Mouse (Mus musculus) CD4-positive helper T cell, adult 2 months (primary cell): ENCODE data around the gene Dpy19l3.

Experiments
- DNase-seq: peaks from one replicate; pipeline ENCODE4 v3.0.0-alpha.2; 2012; ENCODE audit warnings: low read depth, missing footprints, low spot score

Gene Dpy19l3

GRCm38 (mm10) chr7:35750873-35751272 is 3.4 kb downstream of the Dpy19l3 start:
- no peak for DNase-seq

DNA sequence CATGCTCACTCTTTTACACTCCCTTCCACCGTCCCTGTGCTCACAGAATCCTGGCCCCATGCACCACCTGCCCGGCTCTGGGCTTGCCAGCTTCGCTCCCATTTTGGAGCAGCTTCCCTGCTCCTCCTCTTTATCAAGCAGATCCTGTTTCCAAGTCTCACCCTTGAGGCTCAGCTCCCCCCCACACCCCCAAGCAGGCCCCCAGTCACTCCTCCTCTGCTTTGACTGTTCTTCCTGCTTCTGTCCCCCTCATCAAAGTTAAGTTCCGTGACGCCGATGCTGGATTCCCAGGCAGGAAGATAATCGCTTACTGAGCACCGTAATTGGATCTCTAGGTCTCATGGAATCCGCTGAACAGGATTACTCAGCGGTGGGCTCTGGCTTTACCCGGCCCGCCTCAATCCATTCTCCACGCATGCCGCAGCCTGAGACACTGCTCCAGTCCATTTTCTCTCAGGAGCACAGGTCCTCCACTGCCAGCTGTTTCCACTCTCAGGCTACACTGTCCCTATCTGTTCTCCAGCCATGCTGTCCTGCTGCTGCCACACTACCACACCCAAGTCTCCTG is 6.8 kb downstream of the Dpy19l3 start:
- no peak for DNase-seq

DNA sequence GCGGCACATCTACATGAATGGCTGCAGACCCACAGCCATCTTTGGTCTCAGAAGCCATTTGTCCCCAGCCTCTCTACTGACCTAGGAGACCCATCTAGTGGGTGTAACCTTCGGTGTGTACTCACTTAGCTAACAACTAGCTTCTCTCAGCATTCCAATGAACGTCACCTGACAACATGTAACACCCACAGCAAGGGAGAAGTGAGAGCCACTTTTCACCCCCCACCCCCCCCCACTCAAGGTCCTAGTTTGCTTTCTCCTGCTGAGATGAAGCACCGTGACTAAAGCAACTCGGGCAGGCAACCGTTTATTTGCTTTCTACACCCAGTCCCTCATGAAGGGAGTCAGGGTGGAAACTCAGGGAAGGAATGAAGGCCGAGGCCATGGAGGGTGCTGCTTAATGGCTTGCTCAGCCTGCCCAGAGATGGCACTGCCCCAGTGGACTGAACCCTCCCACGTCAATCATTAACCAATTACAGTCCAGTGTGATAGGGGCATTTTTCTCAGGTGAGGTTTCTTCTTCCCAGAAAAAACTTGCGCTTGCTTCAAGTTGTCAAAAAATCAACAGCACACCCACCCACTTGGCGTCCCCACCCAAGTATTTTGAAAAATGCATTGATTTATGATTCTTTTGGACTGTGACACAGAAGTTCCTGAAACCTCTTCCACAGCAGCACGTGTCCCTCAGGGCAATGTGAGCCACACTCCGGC is 7.4 kb downstream of the Dpy19l3 start:
- no peak for DNase-seq

GRCm38 (mm10) chr7:35745281-35745702 is 9.0 kb downstream of the Dpy19l3 start:
- DNase-seq = no peak

DNA sequence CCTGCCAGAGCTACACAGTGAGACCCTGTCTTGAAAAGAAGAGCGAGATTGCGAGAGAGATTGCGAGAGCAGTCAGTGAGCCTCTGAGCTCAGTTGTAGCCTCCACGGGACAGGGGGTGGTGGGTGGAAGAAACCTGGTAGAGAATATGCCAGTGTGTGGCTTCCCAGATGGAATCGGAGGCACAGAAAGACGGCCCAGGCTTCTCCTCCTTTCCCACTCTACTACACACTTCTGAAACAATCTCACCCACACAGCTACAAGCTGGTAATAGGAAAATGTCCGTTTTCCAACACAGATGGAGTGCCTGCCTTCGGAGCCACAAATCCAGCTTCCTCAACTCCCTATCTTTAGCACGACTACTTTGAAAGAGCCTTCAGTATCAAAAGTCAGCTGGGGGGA is 9.5 kb downstream of the Dpy19l3 start:
- DNase-seq = no peak

DNA sequence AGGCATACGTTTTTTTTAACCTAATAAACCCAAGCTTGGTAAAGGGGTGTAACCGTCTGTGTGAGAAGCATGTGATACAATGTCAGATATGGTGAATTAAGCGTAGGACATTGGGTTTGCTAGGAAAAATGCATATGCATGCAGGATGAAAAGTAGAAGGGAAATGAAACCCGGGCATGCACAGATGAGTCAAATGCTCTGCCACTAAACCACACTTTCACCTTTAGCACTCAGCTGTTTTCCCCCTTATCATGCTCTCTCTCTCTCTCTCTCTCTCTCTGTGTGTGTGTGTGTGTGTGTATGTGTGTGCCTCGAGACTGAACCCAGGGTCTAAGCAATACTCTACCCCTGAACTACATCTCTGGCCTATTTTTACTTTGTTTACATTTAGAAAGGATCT is 11.9 kb downstream of the Dpy19l3 start:
- DNase-seq = peak; percentile 39

DNA sequence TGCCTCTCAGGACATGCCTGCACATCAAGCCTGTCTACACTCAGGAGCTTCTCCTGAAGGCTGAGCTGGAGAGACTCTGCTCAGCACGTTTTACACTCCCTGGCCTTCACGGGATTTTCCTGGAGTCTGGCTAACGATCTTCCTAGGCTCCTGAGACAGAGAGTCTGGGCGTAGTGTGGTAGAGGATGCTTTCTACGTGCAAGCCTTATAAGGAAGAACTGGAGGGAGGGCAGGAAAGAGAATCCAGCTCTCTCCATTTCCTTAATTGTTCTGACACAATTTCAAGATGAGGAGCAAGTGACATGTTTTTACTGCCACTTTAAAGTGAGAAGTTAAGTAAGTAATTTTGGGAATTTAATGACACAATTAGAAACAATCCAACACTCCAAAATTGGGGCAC is 12.4 kb downstream of the Dpy19l3 start:
- no peak for DNase-seq

GRCm38 (mm10) chr7:35740489-35741230 is 13.6 kb downstream of the Dpy19l3 start:
- DNase-seq = peak; percentile 48

DNA sequence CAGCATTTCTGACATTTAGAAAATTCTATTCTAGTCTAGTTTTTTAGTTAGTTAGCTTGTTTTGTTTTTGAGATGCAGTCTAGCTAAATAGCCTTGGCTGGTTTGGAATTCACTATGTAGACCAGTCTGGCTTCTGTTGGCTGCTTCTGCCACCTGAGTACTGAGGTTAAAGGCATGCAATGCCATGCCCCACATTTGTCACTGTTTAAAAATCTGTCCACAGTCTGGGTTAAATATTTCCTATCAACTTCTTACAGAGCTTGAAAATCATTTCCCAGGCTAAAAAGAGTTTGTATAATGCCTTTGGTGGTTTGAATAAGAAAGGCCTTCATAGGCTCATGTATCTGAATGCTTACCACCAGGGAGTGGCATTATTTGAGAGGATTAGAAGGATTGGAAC is 15.4 kb downstream of the Dpy19l3 start:
- DNase-seq = no peak

GRCm38 (mm10) chr7:35733313-35734050 is 20.8 kb downstream of the Dpy19l3 start:
- DNase-seq = no peak

DNA sequence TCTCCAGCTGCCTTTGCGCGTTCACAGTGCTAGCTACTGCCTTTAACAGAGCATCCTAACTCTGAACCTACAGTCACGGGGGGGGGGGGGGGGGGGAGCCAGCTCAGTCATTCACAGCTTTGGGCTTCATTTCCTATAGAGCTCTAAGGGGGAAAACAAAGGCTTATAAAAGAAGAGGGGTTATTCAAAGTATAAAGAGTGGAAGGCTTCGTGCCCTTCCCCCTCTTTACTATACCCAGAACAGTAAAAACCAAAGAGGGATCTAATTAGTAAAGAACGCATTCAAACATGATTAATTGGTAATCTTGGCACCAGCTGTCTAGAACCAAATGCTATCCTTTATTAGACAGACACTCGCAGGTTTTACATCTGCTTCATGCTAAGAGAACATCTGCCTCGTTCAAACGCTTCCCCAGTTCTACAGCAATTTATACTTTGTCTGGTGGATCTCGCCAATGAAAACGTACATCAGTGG is 21.6 kb downstream of the Dpy19l3 start:
- DNase-seq = no peak

- DNase-seq = peak; percentile 76
These were observed 24.6 kb downstream of the Dpy19l3 start for GRCm38 (mm10) chr7:35729621-35730031.

DNA sequence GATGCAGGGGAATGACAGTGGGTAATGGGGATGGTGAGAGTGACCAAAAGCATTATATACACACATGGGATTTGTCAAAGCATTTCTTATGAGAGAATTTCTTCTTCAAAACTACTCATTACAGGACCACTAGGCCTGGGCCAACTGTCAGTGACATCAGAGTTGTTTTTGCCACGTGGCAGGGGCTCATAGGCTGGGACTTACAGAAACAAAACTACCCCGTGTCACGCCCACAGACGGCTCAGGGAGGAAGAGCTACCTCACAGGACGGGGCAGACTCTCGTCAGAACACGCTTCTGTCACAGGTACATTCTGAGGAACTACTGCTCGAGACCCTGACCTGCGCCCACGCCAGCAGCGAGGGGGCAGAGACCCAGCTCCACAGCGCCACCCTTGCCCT is 25.9 kb downstream of the Dpy19l3 start:
- peak; percentile 39 for DNase-seq

- no peak for DNase-seq
These were observed 31.2 kb downstream of the Dpy19l3 start for GRCm38 (mm10) chr7:35723035-35723434.

GRCm38 (mm10) chr7:35718421-35719178 is 35.7 kb downstream of the Dpy19l3 start:
- peak; percentile 28 for DNase-seq

- DNase-seq = no peak
These were observed 43.9 kb downstream of the Dpy19l3 start for GRCm38 (mm10) chr7:35710366-35710765.

GRCm38 (mm10) chr7:35708101-35708500 is 46.2 kb downstream of the Dpy19l3 start:
- DNase-seq = no peak

DNA sequence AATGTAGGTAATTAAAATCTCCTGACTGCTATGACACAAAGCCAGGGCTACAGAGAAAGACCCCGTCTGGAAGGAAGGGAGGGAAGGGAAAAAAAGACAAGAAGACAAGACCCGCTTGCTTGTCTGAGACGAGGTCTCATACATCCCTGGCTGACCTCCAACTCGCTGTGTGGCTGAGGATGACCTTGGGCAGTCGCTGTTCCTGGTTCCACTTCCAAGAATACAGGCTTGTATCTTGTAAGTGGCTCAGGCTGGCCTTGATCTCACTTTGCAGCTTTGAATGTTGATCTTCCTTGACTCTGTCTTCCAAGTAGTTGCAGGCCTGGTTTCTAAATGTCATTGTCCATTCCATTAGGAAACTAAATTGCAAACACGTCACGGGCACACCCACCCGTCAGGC is 55.2 kb downstream of the Dpy19l3 start:
- no peak for DNase-seq

- no peak for DNase-seq
These were observed 56.2 kb downstream of the Dpy19l3 start for GRCm38 (mm10) chr7:35698073-35698472.

DNA sequence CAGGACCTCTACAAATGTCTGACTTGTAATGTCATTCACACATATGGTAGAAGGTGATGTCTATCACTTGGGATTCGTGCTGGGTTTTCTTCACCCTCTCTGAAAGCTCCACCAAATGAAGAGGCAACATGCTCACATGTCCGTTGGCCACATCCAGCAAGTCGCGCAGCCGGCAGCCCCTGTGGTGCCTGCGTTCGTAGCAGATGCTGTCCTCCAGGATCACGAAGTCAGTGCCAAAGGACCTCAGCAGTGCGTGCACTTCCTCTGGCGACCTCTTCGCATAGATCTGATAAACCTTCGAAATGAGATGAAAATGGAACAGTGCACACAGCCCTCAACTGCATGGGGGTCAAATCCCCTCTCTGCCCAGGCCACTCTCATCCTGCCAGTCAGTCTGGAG is 61.6 kb downstream of the Dpy19l3 start:
- DNase-seq = no peak

DNA sequence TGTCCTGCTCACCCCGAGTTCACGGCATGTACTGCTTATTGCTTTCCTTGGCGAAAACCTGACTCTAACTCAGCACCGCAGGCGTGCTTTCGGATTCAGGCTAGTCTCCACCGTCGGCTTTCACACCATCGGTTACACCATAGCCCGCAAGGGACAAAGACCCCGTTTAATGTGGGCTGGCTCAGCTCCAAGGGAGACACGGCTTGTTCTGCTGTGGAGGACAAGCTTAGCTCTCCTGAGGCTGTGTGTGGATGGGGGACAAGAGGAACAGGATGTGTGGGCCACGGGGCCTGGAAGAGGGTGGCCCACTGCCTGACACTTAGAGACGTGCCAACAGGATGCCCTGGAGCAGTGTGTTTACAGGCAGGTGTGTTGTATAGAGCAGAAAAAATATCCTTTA is 62.1 kb downstream of the Dpy19l3 start:
- DNase-seq = no peak
